Mouse (Mus musculus) right cerebral cortex, adult 18-20 months (tissue): ENCODE measurements around the gene Itga9.

Experiments
- DNase-seq: peaks from one replicate; pipeline ENCODE4 v3.0.0; 2022; ENCODE audit warnings: mixed read lengths

Gene Itga9

GRCm38 (mm10) chr9:118838910-118839667 lies 232.6 kb downstream of the Itga9 start:
- DNase-seq, result no peak

DNA sequence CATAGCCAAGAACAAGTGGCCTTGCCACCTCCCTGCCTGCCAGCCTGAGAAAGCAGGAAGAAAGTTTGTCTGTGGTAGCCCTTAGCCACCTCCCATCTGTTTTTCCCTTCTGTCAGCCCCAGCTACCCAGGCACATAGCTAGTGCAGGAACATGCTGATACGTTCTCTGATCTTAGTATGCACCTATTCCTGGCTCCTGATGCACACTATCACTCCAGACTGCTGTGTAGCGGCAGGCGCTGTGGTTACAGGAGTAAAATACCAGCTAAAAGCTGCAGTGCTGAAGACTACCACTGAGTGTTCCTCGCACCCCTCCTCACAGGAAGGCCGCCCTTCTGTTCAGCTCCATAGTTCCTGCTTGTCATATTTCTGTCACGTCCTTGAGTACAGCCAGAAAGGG lies 234.8 kb downstream of the Itga9 start:
- DNase-seq, result peak; percentile 19

- no peak for DNase-seq
Measured at GRCm38 (mm10) chr9:118841907-118842432, 235.5 kb downstream of the Itga9 start.

DNA sequence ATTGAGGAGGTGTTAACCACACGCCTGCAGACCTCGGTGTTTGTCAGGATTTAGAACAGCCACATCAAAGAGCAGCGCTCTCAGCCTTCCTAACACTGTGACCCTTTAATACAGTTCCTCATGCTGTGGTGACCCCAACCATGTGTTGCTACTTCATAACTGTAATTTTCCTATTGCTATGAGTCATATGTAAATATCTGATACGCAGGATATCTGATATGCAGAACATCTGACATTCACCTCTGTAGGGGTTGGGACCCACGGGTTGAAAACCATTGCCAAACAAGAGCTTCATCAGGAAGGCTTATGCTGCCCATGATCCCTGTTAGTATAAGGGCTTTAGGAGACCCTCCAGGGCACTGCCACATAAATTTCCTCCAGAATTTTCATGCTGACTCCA lies 237.2 kb downstream of the Itga9 start:
- no peak for DNase-seq

- no peak for DNase-seq
Measured at GRCm38 (mm10) chr9:118845003-118845402, 238.5 kb downstream of the Itga9 start.

DNA sequence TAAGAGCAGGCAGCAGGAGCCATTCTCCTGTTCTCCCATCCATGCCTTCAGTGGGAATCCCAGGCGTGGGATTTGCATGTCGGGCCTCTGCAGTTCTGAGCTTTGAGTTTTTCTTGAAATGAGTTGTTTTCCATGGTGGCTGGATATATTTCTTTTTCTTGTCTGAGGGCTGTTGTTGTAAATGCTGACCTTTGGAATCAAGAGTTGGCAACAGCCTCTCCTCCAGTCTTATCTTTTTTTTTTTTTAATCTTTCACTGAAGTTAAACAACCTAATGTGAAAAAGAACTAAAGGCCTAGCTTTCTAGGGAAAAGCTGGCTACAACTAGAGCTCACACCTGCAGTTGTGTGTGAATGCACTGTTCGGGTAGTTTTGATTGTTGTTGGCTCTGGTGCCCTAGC lies 240.3 kb downstream of the Itga9 start:
- DNase-seq, result no peak

DNA sequence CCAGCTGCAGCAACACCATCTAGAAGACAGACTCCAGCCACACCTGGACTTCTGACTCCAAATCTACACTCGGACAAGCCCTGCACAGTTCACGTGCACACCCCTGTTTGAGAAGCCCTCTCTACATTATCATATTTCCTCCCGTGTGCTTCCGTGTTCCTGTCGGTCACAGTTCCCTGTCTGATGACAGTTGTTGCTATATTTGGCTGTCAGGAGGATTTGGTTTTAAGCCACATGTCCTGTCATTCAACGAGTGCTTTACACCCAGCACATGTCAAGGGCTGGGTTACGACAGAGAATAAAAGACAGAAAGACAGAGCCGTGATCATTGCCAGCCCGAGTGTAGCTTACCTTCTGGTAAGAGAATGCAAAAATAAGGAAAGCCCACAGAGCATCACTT lies 250.2 kb downstream of the Itga9 start:
- DNase-seq, result no peak

DNA sequence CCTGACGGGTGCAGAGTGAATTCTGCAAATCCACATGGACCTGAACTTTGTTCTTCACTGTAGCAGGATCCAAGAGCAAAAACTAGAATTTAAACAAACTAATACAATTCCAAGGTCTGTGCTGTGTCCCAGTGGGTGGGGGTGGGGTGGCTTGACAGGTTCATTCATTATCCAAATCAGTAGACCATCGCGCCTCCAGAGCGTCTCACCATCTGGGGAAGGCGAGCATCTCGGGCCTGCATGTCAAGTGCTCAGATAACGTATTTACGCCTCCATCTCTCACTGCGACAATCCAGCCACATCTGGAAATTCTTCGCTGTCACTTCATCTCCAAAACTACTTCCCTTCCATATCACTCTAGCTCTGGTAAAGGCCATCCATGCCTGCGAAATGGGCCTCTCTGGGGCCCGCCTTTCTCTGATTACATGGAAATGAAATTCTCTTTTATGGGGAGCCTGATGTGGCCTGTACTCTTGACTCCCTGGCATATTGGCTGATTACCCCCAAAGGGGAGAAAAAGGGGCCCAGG lies 254.2 kb downstream of the Itga9 start:
- DNase-seq, result no peak

DNA sequence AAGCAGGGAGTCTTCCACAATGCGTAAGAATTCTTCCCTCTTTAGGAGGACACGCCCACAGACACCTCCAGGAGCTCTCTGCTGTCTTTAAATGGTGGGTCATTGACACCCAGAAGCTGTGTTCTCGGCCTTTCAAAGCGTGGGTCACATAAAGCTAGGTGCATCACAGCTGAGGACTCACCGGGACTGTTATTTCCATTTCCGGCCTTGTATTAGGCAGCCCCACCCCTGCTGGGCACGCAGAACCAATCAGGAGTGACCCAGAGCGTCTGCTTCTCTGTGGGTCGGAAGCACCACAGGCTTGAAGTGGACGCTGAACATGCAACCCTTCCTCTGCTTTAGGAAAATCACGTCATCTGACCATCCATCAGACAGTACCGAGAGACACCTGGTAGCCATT lies 255.7 kb downstream of the Itga9 start:
- no peak for DNase-seq

DNA sequence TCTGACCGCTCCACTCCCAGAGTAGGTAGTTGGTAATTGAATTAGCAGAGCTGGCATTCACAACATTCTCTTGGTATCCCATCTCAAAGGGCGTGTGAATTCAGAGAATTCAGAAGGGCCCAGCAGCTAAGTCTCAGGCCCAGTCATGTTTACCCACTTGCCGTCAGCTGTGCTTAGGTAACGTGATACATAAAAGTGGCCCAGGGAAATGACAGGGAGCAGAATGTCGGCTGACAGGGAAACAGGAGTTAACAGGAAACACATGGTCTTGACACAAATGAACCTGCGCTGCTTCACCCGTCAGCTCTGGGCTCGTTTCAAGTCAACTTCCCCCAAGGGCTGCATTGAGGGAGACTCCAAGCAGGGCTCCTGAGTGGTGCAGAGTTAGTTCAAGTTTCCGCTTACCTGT lies 256.4 kb downstream of the Itga9 start:
- no peak for DNase-seq

DNA sequence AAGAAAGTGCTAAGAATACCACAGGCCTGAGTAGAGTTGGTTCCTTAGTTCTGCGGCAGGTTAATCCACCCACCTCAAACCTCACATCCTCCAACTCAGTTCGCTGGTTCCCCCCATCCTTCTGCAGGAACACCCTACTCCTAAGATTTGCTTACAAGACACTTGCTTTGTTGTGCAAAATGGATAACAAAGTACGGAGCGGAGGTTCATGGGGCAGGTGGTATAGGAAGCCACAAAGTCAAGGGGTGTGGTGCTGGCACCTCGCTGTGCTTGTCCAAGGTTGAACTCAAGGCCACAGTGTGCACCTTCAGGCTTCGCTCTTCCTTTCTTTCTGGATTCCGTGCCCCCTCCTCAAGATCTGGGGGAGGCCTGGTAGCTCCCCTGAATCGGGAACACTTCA lies 257.0 kb downstream of the Itga9 start:
- no peak for DNase-seq

DNA sequence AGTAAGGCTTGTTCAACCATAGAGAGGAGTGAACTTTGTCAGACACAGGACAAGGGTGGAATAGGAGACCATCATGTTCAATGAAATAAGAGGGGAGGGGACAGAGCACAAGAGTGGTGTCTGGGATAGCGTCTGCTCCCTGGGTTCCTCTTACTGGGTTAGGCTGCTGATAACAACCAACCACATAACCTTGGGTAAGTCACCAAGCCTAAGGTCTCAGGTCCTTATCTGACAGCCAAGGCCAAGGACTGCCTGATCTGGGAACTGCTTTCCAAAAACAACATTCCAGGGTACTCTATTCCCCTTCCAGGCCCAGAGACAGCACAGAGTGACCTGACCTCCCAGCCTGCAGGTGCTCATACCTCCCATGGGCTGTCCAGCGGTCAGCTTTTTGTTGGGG lies 260.5 kb downstream of the Itga9 start:
- DNase-seq, result no peak

DNA sequence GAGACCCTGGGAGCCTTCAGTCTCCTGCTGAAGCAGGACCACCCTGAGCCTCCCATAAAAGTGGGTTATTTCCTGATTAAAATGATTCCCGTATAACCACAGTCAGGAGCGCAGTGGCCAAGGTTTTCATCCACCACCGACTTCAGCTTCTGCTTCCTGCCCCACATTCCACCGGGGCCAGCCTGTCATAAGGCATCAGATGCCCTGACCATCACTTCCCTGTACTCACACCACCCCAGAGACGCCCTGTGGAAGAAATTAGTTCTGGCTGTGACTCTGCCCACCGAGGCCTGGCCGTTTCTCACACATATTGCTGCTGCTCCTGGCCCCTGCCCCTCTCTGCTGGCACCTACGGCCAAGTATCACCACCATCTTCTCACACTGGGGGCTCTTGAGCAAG lies 261.4 kb downstream of the Itga9 start:
- no peak for DNase-seq

- DNase-seq, result peak; percentile 44
Measured at GRCm38 (mm10) chr9:118871089-118871488, 264.6 kb downstream of the Itga9 start.

DNA sequence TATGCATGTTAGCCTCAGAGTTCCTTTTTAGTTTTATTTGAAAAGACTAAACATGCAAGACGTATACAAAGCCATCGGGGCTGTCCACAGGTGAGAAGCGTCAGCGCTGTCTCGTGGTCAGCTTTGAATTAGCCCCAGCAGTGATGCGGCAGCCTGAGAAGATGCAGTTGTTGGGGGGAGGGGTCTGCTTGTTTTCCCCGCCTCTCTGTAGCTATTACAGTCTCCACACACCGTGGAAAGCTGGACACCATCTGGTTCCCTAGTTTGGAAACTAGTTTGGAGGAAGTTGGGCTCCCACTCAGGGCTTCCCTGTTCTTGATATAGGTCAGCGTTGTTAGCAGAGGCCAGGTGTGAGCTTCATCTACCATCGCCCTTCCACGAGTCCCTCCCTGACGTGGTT lies 266.5 kb downstream of the Itga9 start:
- DNase-seq, result no peak

- DNase-seq, result no peak
Measured at GRCm38 (mm10) chr9:118873596-118873995, 267.1 kb downstream of the Itga9 start.

- no peak for DNase-seq
Measured at GRCm38 (mm10) chr9:118875705-118876104, 269.2 kb downstream of the Itga9 start.

DNA sequence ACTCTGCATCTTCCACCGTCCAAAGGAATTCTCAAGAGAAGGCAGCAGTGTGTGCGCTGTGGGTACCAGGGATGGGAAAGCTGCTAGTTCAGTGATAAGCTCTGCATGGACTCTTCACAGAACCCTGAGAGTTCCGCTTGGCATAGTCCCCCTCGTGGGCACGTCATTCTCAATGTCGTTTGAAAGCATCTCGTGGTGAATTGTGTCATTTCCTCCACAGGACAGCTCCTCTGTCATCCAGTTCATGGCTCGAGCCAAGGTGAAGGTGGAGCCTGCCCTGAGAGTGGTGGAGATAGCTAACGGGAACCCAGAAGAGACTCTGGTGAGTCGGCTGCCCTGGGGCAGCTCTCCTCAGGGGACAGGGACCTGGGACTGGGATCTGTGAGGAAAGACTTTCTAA lies 270.4 kb downstream of the Itga9 start:
- DNase-seq, result no peak

GRCm38 (mm10) chr9:118877365-118878008 lies 271.0 kb downstream of the Itga9 start:
- DNase-seq, result no peak

GRCm38 (mm10) chr9:118878596-118878995 lies 272.1 kb downstream of the Itga9 start:
- DNase-seq, result no peak

DNA sequence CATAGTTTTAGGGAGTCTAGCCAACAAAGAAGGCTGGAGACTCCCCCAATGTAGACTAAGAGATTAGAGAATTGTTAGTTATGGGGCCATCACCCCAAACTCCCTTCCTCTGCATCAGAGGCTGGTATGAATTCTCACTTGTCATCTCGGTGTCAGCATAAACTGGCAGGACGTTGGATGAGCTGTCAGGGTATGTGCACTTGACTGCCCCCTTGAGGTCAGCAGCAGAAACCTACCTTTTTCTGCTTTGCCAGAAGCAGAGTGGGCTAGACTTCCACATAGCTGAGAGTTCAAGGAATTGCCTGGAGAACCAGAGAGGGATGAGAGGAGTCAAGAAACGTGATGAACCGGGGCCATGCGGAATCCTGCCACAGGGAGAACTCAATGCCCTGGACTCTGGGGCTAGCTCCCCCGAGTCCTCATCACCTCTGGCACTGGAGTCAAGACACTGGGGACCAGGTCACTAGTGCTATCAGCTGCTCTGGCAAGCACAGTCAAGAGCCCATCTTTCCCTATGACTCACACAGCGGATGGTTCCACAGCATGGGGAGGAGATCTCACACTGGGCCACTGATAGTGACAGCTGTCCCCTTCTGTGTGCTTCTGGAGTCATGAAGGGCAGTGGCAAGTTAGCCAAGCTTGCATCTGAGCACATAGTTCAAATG lies 274.9 kb downstream of the Itga9 start:
- no peak for DNase-seq

- no peak for DNase-seq
Measured at GRCm38 (mm10) chr9:118881946-118882284, 275.4 kb downstream of the Itga9 start.

DNA sequence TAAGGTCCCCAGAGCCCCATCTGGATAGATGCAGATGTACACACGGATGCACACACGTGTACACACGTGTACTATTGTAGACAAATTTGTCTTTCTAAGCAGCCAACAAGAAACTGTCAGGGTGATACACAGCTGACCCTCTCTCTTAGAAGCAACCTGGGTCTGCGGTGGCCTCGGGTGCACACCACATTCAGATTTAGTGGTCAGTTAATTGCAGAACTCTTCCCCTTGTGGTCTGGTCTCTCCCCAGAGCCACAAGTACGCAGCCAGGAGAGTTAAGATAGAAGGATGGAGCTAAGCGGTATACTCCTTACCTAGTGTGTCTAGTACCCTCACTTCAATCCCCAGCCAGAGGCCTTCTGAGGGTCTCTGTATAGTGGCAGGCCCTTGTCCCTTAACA lies 276.7 kb downstream of the Itga9 start:
- DNase-seq, result no peak

GRCm38 (mm10) chr9:118885785-118886184 lies 279.3 kb downstream of the Itga9 start:
- no peak for DNase-seq
